Mouse (Mus musculus) stomach, postnatal 0 days (tissue): Measurements from ENCODE around the gene Brca1. TPM values are rescaled to one million over a fixed set of nuclear protein-coding genes. Genes with fewer than 3 reads are reported as not detected.
A peak's percentile ranks its signal among the peaks of the same experiment; 100 is the strongest.
"Not testable (repeated sequence)": the region's sequence is repeated elsewhere in the genome, so short reads cannot be mapped to it uniquely, and the experiment has no call there.

ENCODE experiments used
- ATAC-seq: fragments of 200-750 bp; cut with Nextera tagmentation; 2 replicates; pipeline ENCODE4 v1.8.0; 2017; ENCODE audit not compliant: low FRiP score, low TSS enrichment
- DNase-seq: peaks from one replicate; pipeline ENCODE4 v3.0.0-alpha.2; 2016; ENCODE audit warnings: low spot score
- H3K27ac ChIP-seq: fragments of 300-500 bp; sonication (generic); replicated peaks from 2 replicates; pipeline ENCODE4 v1.5.1; 2014; ENCODE audit warnings: mild to moderate bottlenecking, control low read depth
- H3K27me3 ChIP-seq: fragments of 300-500 bp; sonication (generic); 2 replicates; pipeline ENCODE4 v1.6.1; 2014; ENCODE audit warnings: low read length; ENCODE audit not compliant: control insufficient read depth, insufficient read depth
- H3K36me3 ChIP-seq: fragments of 300-500 bp; sonication (generic); 2 replicates; pipeline ENCODE4 v1.6.1; 2014; ENCODE audit warnings: low read length, mixed read lengths; ENCODE audit not compliant: control insufficient read depth, insufficient read depth
- H3K4me1 ChIP-seq: fragments of 300-500 bp; sonication (generic); replicated peaks from 2 replicates; pipeline ENCODE4 v1.6.1; 2014; ENCODE audit warnings: antibody characterized with exemption; ENCODE audit not compliant: control insufficient read depth, insufficient read depth
- H3K4me2 ChIP-seq: fragments of 300-500 bp; sonication (generic); replicated peaks from 2 replicates; pipeline ENCODE4 v1.6.1; 2014; ENCODE audit warnings: low read depth, mild to moderate bottlenecking, control low read depth, moderate library complexity
- H3K4me3 ChIP-seq: fragments of 300-500 bp; sonication (generic); 2 replicates; pipeline ENCODE4 v1.5.1; 2014; ENCODE audit warnings: low read depth, low read length, control low read depth
- H3K9ac ChIP-seq: fragments of 300-500 bp; sonication (generic); 2 replicates; pipeline ENCODE4 v1.6.1; 2014; ENCODE audit warnings: mild to moderate bottlenecking, low read length, control low read depth, mixed read lengths
- H3K9me3 ChIP-seq: fragments of 300-500 bp; sonication (generic); 2 replicates; pipeline ENCODE4 v1.6.1; 2016; ENCODE audit warnings: low read length; ENCODE audit not compliant: control insufficient read depth
- CTCF ChIP-seq: IDR thresholded peaks from 2 replicates; pipeline ENCODE4 v1.5.1; 2016; ENCODE audit warnings: antibody characterized with exemption, low read depth, mild to moderate bottlenecking, moderate library complexity
- EP300 ChIP-seq: optimal IDR thresholded peaks from 2 replicates; pipeline ENCODE3; 2016; ENCODE audit warnings: antibody characterized with exemption
- WGBS: fragments of 180-500 bp; shearing (Covaris S2); extraction: QIAGEN DNeasy Blood & Tissue Kit; methylation state at CpG from one replicate; pipeline ENCODE4 v1.1.7; 2014; 5-methylcytosine and 5-hydroxymethylcytosine counted together
- polyA plus RNA-seq: library from polyadenylated mRNA; unstranded; fragments of >200 nt; fragmentation: Nextera tagmentation; extraction: Ambion mirVana; gene quantifications from 2 replicates; pipeline ENCODE4 v1.2.1, GENCODE M21; 2015

Gene Brca1
- polyA plus RNA-seq, 1 experiment from 2014 or later, result 2.5 TPM

DNA sequence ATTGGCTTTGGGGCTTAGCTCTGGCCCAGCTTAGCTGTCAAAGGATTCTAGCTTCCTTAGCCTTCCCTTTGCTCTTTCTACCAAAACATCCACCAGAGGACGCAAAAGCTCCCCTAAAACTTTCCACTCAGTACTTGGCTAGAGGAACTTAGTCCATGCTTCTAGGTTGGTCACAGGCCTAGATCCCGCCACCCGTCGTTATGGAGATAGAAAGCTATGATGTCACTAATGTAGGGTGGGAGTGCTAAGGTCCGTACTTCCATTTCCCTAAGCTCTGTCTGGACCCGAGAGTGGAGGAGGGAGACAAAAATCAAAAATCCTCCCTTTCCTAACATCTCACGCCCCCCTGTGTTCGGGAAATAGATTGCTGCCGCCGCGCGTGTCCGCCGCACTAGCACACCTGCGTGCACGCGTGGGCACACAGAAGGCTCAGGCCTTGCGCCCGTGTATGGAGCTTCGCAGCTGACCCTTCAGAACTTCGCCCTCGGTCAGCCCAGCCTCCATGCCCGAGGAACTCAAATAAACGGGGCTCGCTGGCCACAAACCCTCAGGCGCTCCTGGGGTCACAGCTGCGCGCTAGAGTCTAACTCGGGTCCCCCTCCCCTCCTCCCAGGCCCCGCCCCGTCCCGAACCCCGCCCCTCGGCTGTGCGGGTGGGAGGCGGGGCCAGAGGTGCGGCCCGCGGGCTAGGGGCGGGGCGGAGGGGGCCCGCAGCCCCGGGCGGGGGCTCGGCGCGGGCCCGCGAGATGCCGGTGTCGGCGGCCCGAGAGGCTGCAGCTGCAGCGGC, 84.1 kb downstream of the Brca1 start:
- peak overlapping the region; percentile 45; the same call in 1 of the 2 replicates for H3K27ac ChIP-seq
- H3K27me3 ChIP-seq, result no peaks in the 10 kb centered on the region
- TF ChIP-seq CTCF, result peak; percentile 81
- TF ChIP-seq EP300, result no peak
- H3K9ac ChIP-seq, result peak overlapping the region; percentile 64
- no peaks in the 10 kb centered on the region for H3K9me3 ChIP-seq
- H3K36me3 ChIP-seq, result no peaks in the 10 kb centered on the region
- peak overlapping the region; percentile 75 for H3K4me3 ChIP-seq
- under 1% methylated on average over 51 of the region's 54 CpGs for WGBS
- DNase-seq (peak; percentile 80), ATAC-seq (peak; percentile 55)
- H3K4me2 ChIP-seq, result peak overlapping the region; percentile 95
- H3K4me1 ChIP-seq, result peaks cover 9% of the 10 kb centered on the region

- H3K27ac ChIP-seq, H3K9me3 ChIP-seq, H3K27me3 ChIP-seq, H3K36me3 ChIP-seq, ATAC-seq, H3K9ac ChIP-seq, DNase-seq: not testable (repeated sequence)
- Histone ChIP-seq H3K4me2 (peak overlapping the region; percentile 90), H3K4me1 (peaks cover 12% of the 10 kb centered on the region), H3K4me3 (peak overlapping the region; percentile 80)
- 47% methylated on average over 5 of the region's 5 CpGs for WGBS
Measured at GRCm38 (mm10) chr11:101466552-101466950, 85.2 kb downstream of the Brca1 start.

- 1% methylated on average over 58 of the region's 60 CpGs for WGBS
- Histone ChIP-seq H3K4me1 (peaks cover 12% of the 10 kb centered on the region), H3K9ac (peak within 1 kb of the TSS; percentile 77), H3K4me3 (peak within 1 kb of the TSS; percentile 80), H3K27ac (peak within 1 kb of the TSS; percentile 94), H3K4me2 (peak within 1 kb of the TSS; percentile 90), H3K36me3 (peaks cover 6% of the 10 kb centered on the region; the same call in 1 of the 2 replicates), H3K9me3 (no peaks in the 10 kb centered on the region), H3K27me3 (no peaks in the 10 kb centered on the region)
- ATAC-seq (peak; percentile 67), DNase-seq (peak; percentile 90)
- TF ChIP-seq CTCF (no peak; the same call in 1 of the 2 replicates), EP300 (no peak)
Measured at GRCm38 (mm10) chr11:101465869-101466551, 85.7 kb downstream of the Brca1 start, which contains the start of gene Vat1. Gene Vat1 (minus strand): TSS chr11:101466230.

DNA sequence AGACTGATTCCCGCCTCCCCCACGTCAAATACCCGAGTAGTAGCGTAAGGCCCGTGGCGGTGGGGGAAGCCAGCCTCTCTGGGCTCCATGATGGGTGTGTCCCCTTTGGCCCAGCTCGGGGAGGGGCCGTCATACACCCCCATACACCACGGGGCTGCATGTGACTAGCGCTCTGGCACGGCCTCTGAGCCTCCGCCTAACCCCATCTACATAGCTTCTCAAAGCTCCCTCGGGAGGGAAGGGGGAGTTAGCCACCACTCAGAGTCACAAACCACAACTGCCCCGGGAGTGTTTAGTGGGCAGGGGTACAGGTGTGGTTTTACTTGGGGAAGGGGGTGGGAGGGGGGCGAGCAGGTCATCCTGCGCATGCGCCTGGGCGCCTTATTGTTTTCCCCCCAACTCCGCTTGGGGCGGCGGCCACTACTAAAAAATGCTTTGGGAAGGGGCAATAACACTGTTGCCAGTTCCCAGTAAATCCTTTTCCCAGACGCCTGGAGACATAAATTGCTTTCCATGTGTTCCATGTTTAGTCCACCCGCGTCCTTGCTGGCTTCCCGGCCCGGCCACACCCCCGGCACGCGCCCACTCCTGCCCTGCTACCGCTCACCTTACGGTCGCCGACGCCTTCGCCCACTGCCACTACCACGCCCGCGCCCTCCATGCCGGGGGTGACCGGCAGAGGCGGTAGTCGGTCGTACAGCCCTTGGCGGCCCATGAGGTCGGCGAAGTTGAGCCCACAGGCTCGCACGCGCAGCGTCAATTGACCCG, 86.5 kb downstream of the Brca1 start:
- Histone ChIP-seq H3K4me3 (peak overlapping the region; percentile 80), H3K27me3 (no peaks in the 10 kb centered on the region), H3K9ac (peak overlapping the region; percentile 77), H3K36me3 (peaks cover 9% of the 10 kb centered on the region), H3K27ac (peak overlapping the region; percentile 94), H3K4me1 (peaks cover 12% of the 10 kb centered on the region), H3K9me3 (no peaks in the 10 kb centered on the region), H3K4me2 (peak overlapping the region; percentile 90)
- WGBS, result under 1% methylated on average over 51 of the region's 51 CpGs
- DNase-seq, result peak; percentile 80
- TF ChIP-seq CTCF (peak; percentile 50), EP300 (peak; percentile 80)
- peak; percentile 79 for ATAC-seq

- DNase-seq (no peak), ATAC-seq (no peak; the same call in 1 of the 2 replicates)
- no peaks in the 10 kb centered on the region for H3K9me3 ChIP-seq
- peak; percentile 6 for TF ChIP-seq EP300
- no peak for TF ChIP-seq CTCF
- H3K4me1 ChIP-seq, result peaks cover 12% of the 10 kb centered on the region
- H3K27me3 ChIP-seq, result no peaks in the 10 kb centered on the region
- H3K9ac ChIP-seq, result peak within 1 kb of the TSS; percentile 77
- peak within 1 kb of the TSS; percentile 90 for H3K4me2 ChIP-seq
- H3K27ac ChIP-seq, result peak within 1 kb of the TSS; percentile 94
- H3K4me3 ChIP-seq, result peak within 1 kb of the TSS; percentile 80
- 9% methylated on average over 12 of the region's 12 CpGs for whole genome bisulfite sequencing
- H3K36me3 ChIP-seq, result peaks cover 11% of the 10 kb centered on the region
Measured at GRCm38 (mm10) chr11:101464211-101465100, 87.3 kb downstream of the Brca1 start, which contains the start of gene Rnd2. Gene Rnd2 (plus strand): TSS chr11:101464999.
